Mouse (Mus musculus) cerebellum, adult 9-10 months (tissue): ENCODE measurements at regions not wholly inside any gene's neighbourhood (a gene's known extent, or its start where the extent isn't known, plus 50 kb on each side); places are given as distances from the start of the nearest gene placed in this dataset.

Experiments
- DNase-seq: peaks from one replicate; pipeline ENCODE4 v3.0.0; 2022

DNA sequence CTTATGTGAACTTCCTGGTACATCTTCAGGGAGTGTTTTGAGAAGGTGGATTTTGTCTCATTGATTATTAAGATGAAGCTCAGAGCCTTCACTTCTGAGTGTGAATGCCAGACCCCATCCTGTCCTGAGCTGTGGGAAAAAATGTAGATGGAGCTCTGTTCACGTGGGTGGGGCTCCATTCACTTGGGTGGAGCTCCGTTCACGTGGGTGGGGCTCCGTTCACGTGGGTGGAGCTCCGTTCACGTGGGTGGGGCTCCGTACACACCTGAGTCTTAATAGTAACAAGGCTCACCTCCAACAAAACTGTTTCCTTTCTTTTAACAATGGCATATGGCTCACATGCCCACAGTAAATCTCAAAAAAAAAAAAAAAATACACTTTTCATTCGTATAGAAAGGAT lies 94.1 kb upstream of the Sox5 start:
- DNase-seq, result no peak

DNA sequence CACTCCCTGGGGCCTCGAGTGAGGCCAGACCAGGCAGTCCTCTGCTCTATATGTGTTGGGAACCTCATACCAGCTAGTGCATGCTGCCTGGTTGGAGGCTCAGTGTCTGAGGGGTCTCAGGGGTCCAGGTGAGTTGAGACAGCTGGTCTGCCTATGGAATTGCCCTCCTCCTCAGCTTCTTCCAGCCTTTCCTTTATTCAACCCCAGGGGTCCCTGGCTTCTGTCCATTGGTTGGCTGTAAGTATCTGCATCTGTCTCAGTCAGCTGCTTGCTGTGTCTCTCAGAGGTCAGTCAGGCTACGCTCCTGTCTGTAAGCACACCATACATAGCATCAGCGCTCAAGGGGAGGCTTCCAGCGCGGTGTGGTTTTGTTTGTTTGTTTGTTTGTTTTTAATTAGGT lies 92.5 kb upstream of the Sox5 start:
- no peak for DNase-seq

DNA sequence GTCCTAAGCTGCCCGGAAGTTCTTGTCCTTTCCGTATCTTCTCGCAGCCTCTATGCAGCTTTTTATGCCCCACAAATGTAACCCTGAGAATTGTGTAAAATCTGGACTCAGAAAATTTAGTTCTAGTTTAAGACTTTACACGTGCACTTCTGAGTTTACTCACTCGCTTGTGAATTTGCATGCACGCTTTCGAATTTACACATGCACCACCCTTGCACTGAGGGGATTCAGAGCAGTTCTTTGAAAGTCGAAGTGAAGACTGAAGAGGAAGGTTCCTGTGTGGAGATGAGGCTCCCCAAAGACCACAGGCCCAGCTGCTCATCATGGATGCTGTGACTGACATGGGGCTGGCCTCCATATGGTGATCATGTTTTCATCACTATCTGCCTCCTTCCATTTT lies 89.2 kb upstream of the Sox5 start:
- no peak for DNase-seq

DNA sequence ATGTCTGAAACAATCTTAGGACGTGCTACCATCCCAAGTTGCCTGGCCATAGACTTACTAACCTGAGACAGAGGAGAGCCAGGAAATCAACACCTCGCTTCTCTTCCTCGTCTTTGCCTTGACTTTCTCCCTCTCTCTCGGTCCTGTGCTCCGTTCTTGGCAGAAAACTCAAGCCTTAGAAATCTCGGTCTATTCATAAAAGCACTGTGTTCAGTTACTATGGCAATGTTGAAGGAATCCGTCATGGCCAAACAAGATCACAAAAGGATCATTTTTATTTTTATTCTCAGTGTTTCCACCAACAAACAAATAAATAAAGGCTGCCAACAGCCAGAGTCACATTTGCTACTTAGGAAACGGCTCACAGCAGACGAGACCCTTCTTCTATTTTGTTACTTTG lies 85.6 kb upstream of the Sox5 start:
- DNase-seq, result peak; percentile 15

- no peak for DNase-seq
These were observed 82.2 kb upstream of the Sox5 start for GRCm38 (mm10) chr6:144864026-144864425.

- DNase-seq, result no peak
These were observed 81.7 kb upstream of the Sox5 start for GRCm38 (mm10) chr6:144863430-144863994.

DNA sequence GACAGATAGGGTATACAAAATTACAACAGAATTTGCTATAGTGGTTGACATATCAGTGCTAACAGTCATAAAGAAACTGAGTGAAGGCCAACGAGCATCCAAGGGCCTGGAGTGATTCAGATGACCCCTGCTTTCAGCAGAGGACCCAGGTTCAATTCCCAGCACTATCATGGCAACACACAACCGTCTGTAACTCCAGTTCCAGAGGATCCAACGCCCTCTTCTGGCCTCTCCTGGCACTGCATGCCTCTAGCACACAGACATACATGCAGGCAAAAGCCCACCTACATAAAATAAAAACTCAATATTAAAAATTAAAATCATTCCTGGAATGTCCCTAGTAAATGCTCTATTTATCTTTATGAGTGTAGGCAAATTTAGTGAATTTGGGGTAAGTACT lies 59.7 kb upstream of the Sox5 start:
- no peak for DNase-seq

- DNase-seq, result no peak
These were observed 57.6 kb upstream of the Sox5 start for GRCm38 (mm10) chr6:144839383-144839782.

- DNase-seq, result no peak
These were observed 52.8 kb upstream of the Sox5 start for GRCm38 (mm10) chr6:144834323-144835183.
